Mouse (Mus musculus) kidney, postnatal 4 days (tissue): Measurements from ENCODE around the gene Zfp78.
"Not testable (repeated sequence)": the region's sequence is repeated elsewhere in the genome, so short reads cannot be mapped to it uniquely, and the experiment has no call there.

Source experiments
- DNase-seq, 2 experiments: peaks; one replicate each; pipeline ENCODE4 v3.0.0; 2021; ENCODE audit warnings: mixed read lengths in 2 of 2

The Zfp78 gene

DNA sequence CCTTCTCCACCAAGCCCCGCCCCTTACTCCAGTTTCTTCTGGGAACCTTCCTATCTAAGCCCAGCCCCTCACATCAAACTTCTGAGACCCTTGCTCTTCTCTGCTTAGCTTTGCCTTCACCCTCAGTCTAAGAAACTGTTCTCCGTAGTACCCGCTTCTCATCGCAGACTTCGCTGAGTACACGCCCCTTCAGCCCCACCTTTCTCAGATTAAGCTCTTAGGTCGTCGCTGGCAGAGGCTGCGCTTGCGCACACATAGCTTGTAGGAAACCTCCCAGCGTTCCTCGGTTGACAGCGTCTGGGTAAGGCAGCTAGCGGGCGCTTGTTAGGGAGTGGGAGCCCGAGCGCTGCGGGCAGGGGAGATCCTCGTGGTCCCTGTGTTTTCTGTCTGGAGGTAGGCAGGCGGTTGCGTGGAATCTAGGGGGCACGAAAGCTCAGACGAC lies at the start of gene Zfp78:
TSS of gene Zfp78 (plus strand) at position 234 of the 442 bp plus-strand sequence.
- DNase-seq = peak in 1 of 2 experiments; percentile 92

DNA sequence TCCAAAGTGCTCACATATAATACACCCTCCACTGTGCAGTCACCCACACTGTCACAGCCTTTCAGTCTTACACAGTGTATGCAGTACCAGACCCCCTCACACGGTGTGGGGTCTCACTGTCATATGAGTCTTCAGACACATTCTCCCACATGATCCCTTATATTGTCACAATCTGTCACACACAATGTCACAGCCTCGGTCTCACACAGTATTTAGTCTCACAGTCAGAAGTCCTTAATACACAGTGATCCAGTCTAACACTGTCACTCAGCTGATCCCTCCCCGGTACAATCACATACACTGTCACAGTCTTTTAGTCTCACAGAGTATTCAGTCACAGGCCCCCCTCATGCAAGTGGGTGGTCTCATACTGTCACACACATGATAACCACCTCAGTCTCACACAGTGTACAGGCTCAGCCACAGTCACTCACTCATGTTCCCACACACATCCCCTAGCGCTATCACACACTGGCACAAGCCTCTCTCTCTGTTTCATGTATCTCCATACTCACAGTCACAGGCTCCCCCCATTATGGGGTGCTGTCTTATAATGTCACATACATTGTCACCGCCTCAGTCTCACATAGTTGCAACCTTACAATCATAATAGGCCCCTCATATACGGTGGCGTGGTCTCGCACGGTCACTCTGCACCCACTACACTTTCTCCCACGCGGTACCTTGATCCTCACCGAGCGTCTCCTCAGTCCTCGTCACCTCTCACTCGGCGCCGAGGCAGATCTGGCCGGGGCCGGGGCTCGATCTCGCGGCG lies 32.4 kb upstream of the Zfp78 start:
- no peak for DNase-seq

DNA sequence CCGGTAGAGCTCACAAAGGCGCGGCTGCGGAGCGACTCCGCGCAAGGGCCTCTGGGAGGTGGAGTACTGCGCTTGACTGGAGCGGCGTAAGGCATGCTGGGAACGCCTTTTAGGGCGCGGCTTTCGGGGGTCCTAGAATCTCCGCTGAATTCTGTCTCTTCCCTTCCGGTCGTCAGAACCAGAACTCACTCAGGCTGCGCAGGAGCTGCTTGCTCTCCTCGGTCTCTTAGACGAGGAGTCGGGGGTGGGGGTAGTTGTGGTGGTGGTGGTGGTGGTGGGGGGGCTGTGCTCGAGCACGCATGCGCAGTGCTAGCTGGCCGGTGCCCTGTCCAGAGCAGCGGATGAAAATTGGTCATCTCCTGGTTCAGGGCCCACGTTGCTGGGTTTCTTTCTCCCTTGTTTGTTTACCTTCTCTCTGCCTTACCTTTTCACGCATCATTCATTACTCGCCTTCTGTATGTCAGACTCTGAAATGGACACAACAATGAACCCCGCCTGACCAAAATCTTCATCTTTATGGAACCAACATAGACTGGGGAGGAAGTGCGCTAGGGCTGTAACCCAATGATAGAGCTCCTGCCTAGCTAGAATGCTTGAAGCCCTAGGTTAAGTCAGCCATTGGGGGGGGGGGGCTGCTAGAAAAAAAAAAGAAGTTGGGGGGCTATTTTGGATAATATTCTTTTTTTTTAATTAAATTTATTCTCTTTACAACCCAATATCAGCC lies 31.7 kb upstream of the Zfp78 start, which contains the start of gene Zfp583:
TSS of gene Zfp583 (minus strand) at position 53 of the 724 bp plus-strand sequence.
- DNase-seq = peak; percentile 87 to 93

DNA sequence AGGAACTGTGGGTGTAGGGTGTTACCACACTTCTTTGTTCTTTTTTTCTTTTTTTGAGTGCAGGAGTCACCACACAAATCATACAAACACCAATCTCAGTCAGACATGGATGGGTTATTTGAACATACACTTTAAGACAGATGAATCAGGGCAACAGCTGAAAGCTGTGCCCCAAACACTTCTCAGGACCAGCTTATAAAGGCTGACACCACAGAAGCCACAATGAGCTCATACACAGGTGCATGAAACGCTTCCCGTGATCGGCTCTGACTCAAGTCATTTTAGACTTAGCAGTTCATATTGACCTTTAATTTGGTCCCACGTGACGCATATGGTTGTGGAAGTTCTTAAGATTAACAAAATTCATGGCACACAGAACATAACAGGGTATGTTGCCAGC lies 23.2 kb upstream of the Zfp78 start:
- no peak for DNase-seq

DNA sequence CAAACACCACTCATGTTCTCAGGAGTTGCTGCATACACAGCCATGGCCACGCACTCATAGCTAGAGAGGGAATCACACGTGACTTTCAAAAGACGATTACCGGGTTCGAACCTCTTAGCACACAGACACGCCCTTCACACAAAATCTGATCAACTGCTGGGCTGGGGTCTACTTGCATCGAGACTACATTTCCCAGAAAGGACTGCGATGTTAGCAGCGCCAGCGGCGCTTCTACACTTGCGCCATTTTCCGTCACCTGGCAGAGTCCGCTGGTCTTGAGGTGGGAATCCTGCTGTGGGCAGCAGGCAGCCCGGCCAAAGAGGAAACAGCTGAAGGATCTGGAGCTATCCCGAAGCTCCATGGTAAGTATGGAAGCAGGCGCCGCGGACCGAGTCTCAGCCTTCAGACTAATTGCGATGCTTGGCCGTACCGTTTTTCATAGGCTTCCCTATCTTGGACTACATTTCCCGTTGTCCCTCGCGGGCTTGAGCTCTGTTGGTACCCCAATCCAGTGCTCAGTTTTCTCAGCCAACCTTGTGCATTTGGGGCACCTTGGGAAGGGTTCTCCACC lies 19.5 kb upstream of the Zfp78 start, which contains the start of gene Gm3854:
TSS of gene Gm3854 (plus strand) at position 259 of the 571 bp plus-strand sequence.
- peak; percentile 64 to 73 for DNase-seq

DNA sequence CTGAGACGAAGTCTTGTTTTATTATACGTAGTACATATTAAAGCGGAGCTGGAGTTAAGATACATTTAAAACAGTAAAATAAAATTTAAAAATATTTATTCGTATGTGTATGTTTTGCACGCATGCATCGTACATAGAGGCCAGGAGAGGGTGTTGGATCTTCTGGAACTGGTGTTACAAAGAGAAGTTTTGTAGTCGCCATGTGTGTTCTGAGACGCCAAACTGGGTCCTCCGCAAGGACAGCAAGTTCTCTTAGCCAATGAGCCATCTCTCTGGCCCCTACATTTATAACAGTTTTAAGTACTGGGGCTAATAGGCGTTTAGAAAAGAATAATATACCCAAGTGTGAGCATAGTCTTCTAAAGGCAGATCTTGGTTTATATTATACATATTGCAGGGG lies 19.0 kb upstream of the Zfp78 start:
- no peak for DNase-seq

DNA sequence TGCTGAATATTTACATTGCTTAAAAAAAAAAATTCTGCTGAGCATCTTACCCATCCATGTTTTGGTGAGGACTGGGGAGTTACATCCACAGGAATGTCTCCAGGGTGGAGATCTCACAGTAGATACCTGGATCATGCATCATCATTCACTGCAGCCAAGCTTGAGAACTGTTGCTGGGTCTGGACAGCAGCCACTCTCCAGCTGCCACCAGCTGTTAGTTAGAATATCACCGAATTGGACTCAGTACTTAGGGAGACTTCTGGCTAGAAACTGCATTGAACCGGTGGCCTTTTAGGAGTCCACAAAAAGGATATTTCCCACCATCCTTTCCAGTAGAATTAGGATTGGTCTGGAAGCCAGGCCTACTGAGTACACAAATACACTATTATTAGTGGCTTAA lies 5.0 kb upstream of the Zfp78 start:
- DNase-seq = peak; percentile 8

DNA sequence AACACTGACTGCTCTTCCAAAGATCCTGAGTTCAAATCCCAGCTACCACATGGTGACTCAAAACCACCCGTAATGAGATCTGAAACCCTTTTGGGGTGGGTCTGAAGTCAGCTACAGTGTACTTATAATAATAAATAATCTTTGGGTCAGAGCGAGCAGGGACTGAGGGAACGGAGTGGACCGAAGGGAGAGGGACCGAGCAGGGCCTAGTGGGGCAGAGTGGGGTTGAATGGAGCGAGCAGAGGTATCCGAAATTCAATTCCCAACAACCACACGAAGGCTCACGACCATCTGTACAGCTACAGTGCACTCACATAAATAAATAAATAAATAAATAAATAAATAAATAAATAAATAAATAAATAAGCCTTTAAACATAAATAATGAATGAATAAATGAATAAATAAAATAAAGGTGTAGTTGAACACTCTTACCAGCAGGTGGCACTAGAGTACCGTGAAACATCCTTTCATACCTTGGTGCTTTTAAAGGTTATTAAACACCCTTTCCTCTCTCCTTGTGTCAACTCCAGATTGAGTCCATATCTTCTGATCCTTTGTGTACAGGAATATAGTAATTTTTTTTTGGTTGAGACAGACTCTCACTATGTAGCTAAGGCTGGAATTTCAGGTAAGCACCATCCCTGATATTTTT lies 4.0 kb upstream of the Zfp78 start:
- DNase-seq = peak in 1 of 2 experiments; percentile 2

DNA sequence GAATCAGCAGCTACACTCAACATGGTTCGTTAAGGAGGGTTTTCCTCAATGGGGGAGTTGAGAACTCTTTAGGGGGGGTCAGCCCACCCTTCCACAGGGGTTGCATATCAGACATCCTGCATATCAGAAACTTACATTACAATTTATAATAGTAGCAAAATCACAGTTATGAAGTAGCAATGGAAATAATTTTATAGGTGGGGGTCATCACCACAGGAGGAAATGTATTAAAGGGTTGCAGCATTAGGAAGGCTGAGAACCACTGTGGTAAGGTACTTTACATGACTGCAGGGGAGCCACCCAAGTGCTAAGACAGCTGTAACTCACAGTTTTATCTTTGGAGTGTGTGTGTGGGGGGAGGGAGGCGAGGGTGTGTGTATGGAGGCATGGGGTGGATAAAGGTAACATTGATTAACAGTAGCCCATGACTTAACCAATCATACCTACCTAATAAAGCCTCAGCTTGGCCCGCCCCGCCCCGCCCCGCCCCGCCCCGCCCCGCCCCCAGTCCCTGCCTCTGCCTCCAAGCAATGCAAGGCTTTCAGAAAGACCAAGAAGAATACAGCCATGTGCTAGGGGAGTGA lies 2.5 kb upstream of the Zfp78 start:
- no peak for DNase-seq

DNA sequence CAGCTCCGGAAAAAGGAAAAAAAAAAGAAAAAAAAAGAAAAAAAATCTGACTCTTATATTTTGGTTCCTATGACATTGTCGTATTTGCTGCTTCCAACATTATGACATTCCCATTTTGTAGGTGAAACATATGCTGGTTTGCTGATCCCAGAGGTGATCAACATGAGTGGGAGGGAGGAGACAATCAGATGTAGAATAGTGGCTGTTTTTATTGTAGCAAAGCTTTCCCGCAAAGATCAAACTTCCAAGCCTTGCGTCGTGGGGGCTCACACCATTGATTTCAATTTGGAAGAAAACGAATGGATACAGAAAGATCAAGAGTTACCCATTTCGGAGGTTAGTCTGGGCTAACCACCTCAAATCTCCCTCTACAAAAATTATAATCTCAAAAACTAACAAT lies 1.3 kb upstream of the Zfp78 start:
- DNase-seq = no peak

DNA sequence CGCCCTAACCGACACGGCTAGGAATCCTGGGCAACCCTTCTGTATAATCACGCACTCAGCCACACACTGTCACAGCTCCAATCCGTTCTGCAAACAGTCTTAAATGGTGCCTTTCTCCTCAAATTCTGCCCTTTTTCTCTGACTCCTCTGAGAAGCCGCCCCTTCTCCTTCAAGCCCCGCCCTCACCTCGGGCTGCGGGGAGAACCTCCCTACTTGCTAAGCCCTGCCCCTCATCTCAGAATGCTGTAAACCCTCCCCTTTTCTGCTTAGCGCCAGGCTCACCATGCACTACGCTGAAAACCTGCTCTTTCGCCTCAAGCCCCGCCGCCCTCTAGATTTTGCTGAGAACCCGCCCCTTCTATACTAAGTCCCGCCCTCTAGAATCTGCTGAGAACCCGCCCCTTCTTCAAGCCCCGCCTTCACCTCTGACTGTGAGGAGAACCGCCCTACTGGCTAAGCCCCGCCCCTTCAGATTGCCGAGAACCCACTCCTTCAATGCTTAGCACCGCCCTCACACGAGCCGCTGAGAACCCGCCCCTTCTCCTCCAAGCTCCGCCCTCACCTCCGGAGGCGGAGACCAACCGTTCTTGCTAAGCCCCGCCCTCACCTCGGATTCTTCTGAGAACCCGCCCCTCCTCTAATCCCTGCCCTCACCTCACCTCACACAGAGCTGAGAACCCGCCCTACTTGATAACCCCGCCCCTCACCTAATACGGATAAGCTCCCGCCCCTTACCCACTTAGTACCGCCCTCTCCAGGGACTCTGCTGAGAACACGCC lies 623 bp upstream of the Zfp78 start:
- peak; percentile 100 for DNase-seq

DNA sequence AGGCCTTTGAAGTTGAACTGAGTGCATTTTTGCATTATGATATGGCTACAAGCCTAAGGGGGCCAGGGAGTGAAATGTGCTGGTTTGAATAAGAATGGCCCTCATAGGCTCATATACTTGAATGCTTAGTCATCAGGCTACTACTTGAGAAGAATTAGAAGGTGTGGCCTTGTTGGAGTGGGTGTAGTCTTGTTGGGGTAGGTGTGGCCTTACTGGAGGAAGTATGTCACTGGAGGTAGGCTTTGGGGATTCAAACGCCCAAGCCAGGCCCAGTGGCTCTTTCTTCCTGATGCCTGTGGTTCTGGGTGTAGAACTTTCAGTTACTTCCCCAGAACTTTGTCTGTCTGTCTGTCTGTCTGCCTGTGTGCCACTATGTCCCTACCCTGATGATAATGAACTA lies 1.7 kb downstream of the Zfp78 start:
- no peak for DNase-seq

DNA sequence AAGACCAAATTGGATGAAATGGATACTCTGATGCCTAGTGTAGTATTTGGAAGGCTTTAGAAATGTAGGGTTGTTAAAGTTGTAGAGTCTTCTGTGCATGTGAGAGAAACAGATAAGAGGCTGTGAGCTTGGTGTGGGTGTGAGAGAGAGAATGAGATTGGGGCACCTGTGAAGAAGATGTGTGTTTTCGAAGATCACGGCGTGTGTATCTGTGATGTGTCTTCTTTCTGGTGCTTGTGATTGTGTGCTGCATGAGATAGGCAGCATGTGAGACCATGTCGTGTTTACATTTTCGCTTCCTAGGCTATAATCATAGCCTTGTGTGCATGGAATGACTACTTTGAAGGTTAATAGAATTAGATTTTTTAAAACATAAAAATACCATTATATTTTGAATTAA lies 4.1 kb downstream of the Zfp78 start:
- DNase-seq = no peak

DNA sequence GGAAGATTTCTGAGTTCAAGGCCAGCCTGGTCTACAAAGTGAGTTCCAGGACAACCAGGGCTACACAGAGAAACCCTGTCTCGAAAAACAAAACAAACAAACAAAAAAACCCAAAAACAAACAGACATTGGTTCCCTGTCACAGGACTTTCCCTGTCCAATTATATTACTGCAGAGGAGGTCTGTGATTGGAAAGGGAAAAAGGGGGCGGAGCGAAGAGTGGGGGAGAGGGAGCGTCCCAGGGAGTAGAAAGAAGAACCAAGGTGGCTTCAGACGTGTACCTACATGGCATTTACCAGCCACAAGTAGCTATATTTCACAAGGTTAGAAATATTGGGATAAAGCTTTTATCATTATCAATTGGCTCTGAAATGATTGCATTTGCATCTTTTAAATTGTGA lies 5.1 kb downstream of the Zfp78 start:
- DNase-seq = not testable (repeated sequence)

DNA sequence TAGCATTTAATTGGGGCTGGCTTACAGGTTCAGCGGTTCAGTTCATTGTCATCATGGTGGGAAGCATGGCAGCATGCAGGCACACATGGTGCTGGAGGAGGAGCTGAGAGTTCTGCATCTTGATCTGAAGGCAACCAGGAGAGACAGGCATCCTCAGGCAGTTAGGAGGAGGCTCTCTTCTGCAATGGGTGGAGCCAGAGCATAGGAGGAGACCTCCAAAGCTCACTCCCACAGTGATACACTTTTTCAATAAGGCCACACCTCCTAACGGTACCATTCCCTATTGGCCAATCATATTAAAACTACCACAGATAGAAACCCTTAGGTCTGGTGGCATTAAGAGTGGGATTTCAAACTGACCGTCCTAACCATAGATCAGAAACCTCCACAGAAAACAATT lies 6.4 kb downstream of the Zfp78 start:
- DNase-seq = no peak

DNA sequence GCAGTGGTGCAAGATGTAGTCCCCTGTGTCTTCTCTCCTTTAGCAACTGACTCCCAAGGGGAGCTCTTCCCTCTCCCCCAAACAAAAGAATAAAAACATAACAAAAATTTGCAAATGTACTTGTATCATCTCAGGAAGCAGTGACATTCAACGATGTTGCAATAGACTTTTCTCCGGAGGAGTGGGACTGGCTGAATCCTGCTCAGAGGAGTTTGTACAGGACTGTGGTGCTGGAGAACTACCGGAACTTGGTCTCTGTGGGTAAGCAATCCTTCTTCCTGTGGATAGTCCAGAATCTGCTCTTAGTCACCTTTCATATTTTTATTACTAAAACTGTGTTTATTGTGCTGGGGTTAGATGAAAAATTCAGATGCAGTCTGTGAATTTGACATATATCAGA lies 9.9 kb downstream of the Zfp78 start:
- no peak for DNase-seq

DNA sequence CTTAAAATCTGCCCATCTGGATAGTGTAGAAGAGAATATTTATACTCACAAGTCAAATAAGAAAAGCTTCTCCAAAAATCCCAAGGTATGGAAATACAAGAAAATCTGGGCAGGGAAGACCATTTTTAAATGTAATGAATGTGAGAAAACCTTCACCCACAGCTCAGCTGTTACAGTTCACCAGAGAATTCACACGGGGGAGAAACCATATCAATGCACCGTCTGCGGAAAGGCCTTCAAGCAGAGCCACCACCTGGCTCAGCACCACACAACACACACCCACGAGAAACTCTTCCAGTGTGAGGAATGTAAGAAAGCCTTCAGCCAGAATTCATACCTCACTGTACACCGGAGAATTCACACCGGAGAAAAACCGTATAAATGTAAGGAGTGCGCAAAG lies 15.4 kb downstream of the Zfp78 start:
- DNase-seq = no peak

DNA sequence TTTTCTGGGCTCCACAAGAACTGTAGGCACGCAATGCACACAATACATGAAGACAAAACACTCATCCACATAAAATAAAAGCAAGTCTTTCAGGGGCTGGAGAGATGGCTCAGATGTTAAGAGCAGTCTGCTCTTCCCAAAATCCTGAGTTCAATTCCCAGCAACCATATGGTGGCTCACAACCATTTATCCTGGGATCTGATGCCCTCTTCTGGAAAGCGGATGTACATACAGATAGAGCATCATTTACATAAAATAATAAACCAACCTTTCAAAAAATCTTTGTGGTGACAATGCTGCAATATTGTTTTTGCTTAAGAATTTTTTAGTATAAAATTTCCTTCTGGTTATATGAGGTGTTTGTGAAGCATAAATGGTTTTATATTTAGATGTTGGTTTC lies 18.4 kb downstream of the Zfp78 start:
- no peak for DNase-seq

DNA sequence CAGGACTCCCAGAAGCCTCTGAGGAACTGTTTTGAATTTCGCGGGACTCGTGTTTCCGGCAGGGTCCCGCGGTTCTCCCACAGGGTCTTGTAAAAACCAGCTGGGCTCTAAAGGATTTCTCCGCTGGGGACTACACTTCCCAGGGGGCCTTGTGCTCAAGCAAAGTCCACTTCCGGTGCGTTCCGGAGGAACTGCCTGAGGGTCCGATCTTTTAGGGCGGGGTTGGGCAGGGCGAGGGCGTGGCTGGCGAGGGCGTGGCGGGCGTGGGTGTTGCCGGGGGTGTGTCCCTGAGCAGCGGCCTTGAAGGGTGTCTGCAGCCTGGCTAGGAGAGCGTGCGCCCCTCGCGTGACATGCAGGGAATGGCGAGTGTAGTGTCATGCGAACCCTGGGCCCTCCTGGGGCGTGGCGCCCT lies 20.0 kb downstream of the Zfp78 start, which contains the start of gene Zfp28:
TSS of gene Zfp28 (plus strand) at position 252 of the 412 bp plus-strand sequence.
- DNase-seq = peak; percentile 98

DNA sequence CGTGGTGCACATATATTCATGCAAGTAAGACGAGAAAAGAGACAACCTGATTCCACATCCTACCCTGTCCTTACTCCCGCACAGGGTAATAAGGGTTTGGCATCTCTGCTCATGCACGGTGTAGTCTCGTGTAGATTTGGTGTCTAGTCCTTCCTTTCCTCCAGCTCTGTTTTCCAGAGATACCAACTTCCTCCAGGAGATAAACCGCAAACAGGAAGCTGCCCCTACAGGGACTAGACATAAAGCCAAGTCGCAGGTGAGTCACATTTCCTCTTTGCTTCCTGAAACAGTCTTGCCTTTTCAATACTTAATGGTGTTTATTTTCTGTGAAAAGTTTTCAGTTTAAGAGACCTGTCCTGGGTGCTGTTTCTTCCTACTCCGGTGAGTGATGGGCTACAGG lies 20.9 kb downstream of the Zfp78 start:
- DNase-seq = no peak

DNA sequence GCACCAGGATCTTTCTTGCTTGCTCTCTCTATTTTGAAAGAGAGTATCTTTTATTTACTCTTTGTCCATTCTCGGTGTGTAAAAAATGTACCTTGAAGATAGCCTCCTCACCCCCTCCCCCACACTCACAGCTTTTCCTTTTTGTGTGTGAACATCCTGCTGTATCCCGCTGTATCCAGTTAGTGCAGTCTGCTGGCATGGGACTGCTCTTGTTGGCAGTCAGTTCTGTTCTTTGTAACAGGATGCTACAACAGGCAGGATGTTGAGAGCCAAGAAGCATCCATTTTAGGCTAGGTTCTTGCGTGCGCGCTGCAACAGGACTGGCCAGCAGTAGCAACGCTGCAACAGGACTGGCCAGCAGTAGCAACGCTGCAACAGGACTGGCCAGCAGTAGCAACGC lies 23.9 kb downstream of the Zfp78 start:
- DNase-seq = peak in 1 of 2 experiments; percentile 10

DNA sequence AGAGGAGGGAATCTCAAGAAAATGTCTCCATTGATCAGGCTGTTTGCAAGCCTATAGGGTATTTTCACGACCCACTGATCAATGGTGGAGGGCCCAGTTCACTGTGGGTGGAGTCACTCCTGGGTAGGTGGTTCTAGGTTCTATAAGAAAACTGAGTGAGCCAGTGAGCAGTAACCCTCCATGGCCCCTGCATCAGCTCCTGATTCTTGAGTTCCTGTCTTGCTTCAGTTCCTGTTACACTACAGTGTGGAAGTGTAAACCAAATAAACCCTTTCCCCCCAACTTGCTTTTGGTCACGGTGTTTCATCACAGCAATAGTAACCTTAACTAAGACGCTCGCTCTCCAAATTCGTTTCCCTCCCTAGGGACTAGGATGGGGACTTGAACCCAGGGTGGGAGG lies 25.9 kb downstream of the Zfp78 start:
- DNase-seq = no peak
